Mouse (Mus musculus) hematopoietic stem cell, adult 5-6 weeks (primary cell): ENCODE data around the gene Taar4. TPM values are rescaled to one million over a fixed set of nuclear protein-coding genes. Genes with fewer than 3 reads are reported as not detected.

Experiments used
- ATAC-seq, 2 experiments: fragments of 125-278 bp in 1 of 2; replicated peaks in 1 of 2; 2 replicates each; pipeline ENCODE4 v1.8.0; 2016 to 2017; ENCODE audit warnings: inconsistent platforms in 2 of 2, mild to moderate bottlenecking in 2 of 2, moderate number of reproducible peaks in 2 of 2, low read depth in 1 of 2, moderate TSS enrichment in 1 of 2; ENCODE audit not compliant: low FRiP score in 2 of 2, poor library complexity in 2 of 2, severe bottlenecking in 2 of 2, insufficient read depth in 1 of 2, low TSS enrichment in 1 of 2
- total RNA-seq: library from RNA; stranded (forward); fragments of 172-1452, 232-1000 nt; gene quantifications from 2 replicates; pipeline ENCODE4 v1.2.3, GENCODE M21; 2017

Gene Taar4
- total RNA-seq, 1 experiment from 2014 or later: not detected

GRCm38 (mm10) chr10:23986419-23986818, 26.1 kb downstream of the Taar4 start:
- ATAC-seq: peak; percentile 62 to 81; a peak in 3 of 4 replicates

GRCm38 (mm10) chr10:23993381-23993780, 33.1 kb downstream of the Taar4 start, which contains the start of gene Taar7a:
Gene Taar7a, minus strand, starts transcription at chr10:23993481.
- no peak for ATAC-seq

- ATAC-seq: no peak
Measured at GRCm38 (mm10) chr10:23999639-24000038, 39.3 kb downstream of the Taar4 start, which contains the start of gene Taar7b. Gene Taar7b, plus strand, starts transcription at chr10:23999939.

GRCm38 (mm10) chr10:24006442-24006841, 46.1 kb downstream of the Taar4 start:
- no peak for ATAC-seq

GRCm38 (mm10) chr10:24007034-24007433, 46.7 kb downstream of the Taar4 start:
- no peak for ATAC-seq

GRCm38 (mm10) chr10:24008143-24008542, 47.8 kb downstream of the Taar4 start:
- no peak for ATAC-seq

Other genes with a start within 250 kb of the Taar4 start
- gene Rps12, start 173.2 kb upstream of the Taar4 start, total RNA-seq: 1,082 and 2,100 TPM in 2 replicates
- gene Slc18b1, start 163.5 kb upstream of the Taar4 start, total RNA-seq: 1.2 and 2.4 TPM in 2 replicates
- gene Vnn3, start 109.0 kb upstream of the Taar4 start, total RNA-seq: 1.0 TPM in 1 of 2 replicates, not detected in the other
- gene Vnn1, start 65.8 kb upstream of the Taar4 start, total RNA-seq: 2.7 and 2.9 TPM in 2 replicates
- gene Taar1, start 40.1 kb upstream of the Taar4 start, total RNA-seq: not detected in 2 replicates
- not detected in 2 replicates for gene Taar2, start 21.9 kb upstream of the Taar4 start, total RNA-seq
- not detected in 2 replicates for gene Taar3, start 10.9 kb upstream of the Taar4 start, total RNA-seq
- gene Taar5, start 10.2 kb downstream of the Taar4 start, total RNA-seq: not detected in 2 replicates
- not detected in 2 replicates for gene Taar6, start 25.2 kb downstream of the Taar4 start, total RNA-seq
- not detected in 2 replicates for gene Taar7a, start 33.0 kb downstream of the Taar4 start, total RNA-seq
- gene Taar7b, start 39.4 kb downstream of the Taar4 start, total RNA-seq: not detected in 2 replicates
- gene Taar7d, start 66.7 kb downstream of the Taar4 start, total RNA-seq: not detected in 2 replicates
- not detected in 2 replicates for gene Taar7e, start 77.1 kb downstream of the Taar4 start, total RNA-seq
- gene Taar7f, start 89.0 kb downstream of the Taar4 start, total RNA-seq: not detected in 2 replicates
- not detected in 2 replicates for gene Taar8a, start 116.0 kb downstream of the Taar4 start, total RNA-seq
- gene Taar8b, start 131.8 kb downstream of the Taar4 start, total RNA-seq: not detected in 2 replicates
- gene Taar8c, start 141.4 kb downstream of the Taar4 start, total RNA-seq: not detected in 2 replicates
- not detected in 2 replicates for gene Taar9, start 149.0 kb downstream of the Taar4 start, total RNA-seq
- gene Stx7, start 188.8 kb downstream of the Taar4 start, total RNA-seq: 38.7 and 44.2 TPM in 2 replicates